Mouse (Mus musculus) liver, postnatal 0 days (tissue): ENCODE measurements around the gene Kpna1.

Experiments
- CTCF ChIP-seq: sonication (generic); IDR thresholded peaks from 2 replicates; pipeline ENCODE4 v1.5.1; 2016; ENCODE audit warnings: antibody characterized with exemption, low read depth
- EP300 ChIP-seq: IDR thresholded peaks from 2 replicates; pipeline ENCODE4 v1.6.1; 2016; ENCODE audit warnings: antibody characterized with exemption, low read depth, mild to moderate bottlenecking

DNA sequence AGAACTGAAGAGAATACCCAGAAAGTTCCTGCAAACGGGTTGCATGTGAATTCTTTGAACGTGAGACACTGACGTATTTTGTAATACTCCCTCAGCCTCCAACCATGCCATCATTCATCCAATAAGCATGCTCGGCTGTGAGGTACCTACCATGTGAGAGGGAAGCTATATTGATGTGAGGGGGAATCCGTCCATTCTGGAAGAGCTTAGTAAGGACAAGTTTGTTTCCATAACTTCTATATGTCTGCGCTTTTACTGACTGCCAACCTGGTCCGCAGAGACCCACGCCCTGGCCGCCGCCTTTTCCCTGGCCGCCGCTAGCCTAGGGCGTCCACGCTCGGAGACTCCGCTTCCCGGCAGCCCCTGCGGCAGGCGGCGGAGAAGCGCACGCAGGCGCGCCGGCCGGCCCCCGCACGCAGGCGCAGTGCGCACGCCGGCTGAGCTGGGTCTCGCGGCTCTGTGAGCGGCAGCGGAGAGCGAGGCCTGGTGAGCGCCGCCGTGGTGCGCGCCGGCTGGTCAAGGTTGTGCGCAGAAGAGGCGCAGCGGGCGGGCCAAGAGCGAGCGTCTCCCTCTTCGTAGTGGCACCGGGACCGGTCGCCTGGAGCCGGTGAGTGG, 4.5 kb downstream of the Kpna1 start:
- no peak for TF ChIP-seq EP300
- TF ChIP-seq CTCF: no peak
